ENCODE assay signal across 24 mouse cellular contexts in genomic region chr10:127100414-127100813, GRCm38 (mm10). TPM values are rescaled to one million over a fixed set of nuclear protein-coding genes. Genes with fewer than 3 reads are reported as not detected.
A peak's percentile ranks its signal among the peaks of the same experiment; 100 is the strongest.
DNase-seq lines count a peak whose midpoint lies in the region; ATAC-seq and TF ChIP-seq lines count a peak whose summit lies in the region.
"Had no signal": no experiment of that assay in that cellular context is flagged by ENCODE, and none has a peak within 500 bp of the region (broad histone marks: within the 10 kb centered on the region; RNA-seq: fewer than 3 reads in every experiment).

No protein-coding gene starts in this region.

- H3K27ac ChIP-seq in liver, adult 2 months (replicated peaks; ENCODE audit: insufficient read depth, low read depth, low read length): no peak overlapping the region
- H3K27ac ChIP-seq in liver, embryonic 16.5 days (ENCODE audit: low read length): 0 out of 2 replicates have a peak overlapping the region, but pooled peaks have one; percentile 8
- no peak overlapping the region for H3K27ac ChIP-seq in hindbrain, embryonic 12.5 days
- H3K27ac ChIP-seq: embryonic facial prominence, embryonic 15.5 days; forebrain, embryonic 15.5 days; hindbrain, embryonic 10.5 days; limb, embryonic 12.5 days had no signal

- H3K4me2 ChIP-seq in liver, embryonic 16.5 days (ENCODE audit: low read depth, low read length): no peak overlapping the region
- H3K4me2 ChIP-seq in hindbrain, embryonic 12.5 days (replicated peaks): no peak overlapping the region
- H3K4me2 ChIP-seq: embryonic facial prominence, embryonic 15.5 days; forebrain, embryonic 15.5 days; heart, embryonic 12.5 days; limb, embryonic 12.5 days; lung, embryonic 14.5 days; midbrain, embryonic 11.5 days had no signal

- TF ChIP-seq POLR2A in liver, adult 2 months (IDR thresholded peaks at IDR 0.05; ENCODE audit: extremely low read depth, insufficient read depth, low read length): no peak

- H3K4me3 ChIP-seq in liver, adult 2 months (ENCODE audit: insufficient read depth, low read depth, low read length): no peak overlapping the region
- no peak overlapping the region for H3K4me3 ChIP-seq in liver, embryonic 16.5 days (ENCODE audit: low read depth, low read length)
- no peak overlapping the region for H3K4me3 ChIP-seq in hindbrain, embryonic 12.5 days
- H3K4me3 ChIP-seq: embryonic facial prominence, embryonic 15.5 days; forebrain, embryonic 15.5 days; heart, embryonic 12.5 days; hindbrain, embryonic 10.5 days; limb, embryonic 12.5 days had no signal

- ATAC-seq in liver, embryonic 16.5 days (ENCODE audit: low read depth): peak; percentile 68
- peak; percentile 4; the same call in 1 of the 2 replicates for ATAC-seq in monocyte, adult 5-6 weeks (replicated peaks; ENCODE audit: insufficient number of reproducible peaks, low FRiP score, low TSS enrichment, poor library complexity, severe bottlenecking)
- no peak for ATAC-seq in hindbrain, embryonic 12.5 days (ENCODE audit: low FRiP score)
- ATAC-seq in erythroblast, adult 5-6 weeks (replicated peaks; ENCODE audit: low FRiP score, poor library complexity, severe bottlenecking): no peak
- ATAC-seq: forebrain, embryonic 15.5 days had no signal

- DNase-seq in heart, adult 11 months: peak; percentile 80
- DNase-seq in heart, adult 9 months (ENCODE audit: low spot score in 2 of 2): no peak
- peak; percentile 68 for DNase-seq in liver, adult 2 months (ENCODE audit: extremely low read depth, low read depth, low spot score)
- no peak for DNase-seq in T-cell, adult 2 months (ENCODE audit: low spot score)
- DNase-seq: adrenal gland, adult 2 months; cerebellum, adult 18-20 months; cerebellum, postnatal 36 days; gastrocnemius, postnatal 10 days; heart, postnatal 10 days; kidney, adult 2 months; kidney, postnatal 10 days; lung, embryonic 14.5 days; lung, postnatal 36 days had no signal

- no peak for TF ChIP-seq CTCF in liver, adult 2 months (IDR thresholded peaks at IDR 0.05; ENCODE audit: low read depth, low read length)

- H3K27me3 ChIP-seq in liver, adult 2 months (ENCODE audit: control insufficient read depth, insufficient read depth, low read length): no peaks in the 10 kb centered on the region
- H3K27me3 ChIP-seq in liver, embryonic 16.5 days (ENCODE audit: control insufficient read depth, insufficient read depth, low read depth, low read length): no peaks in the 10 kb centered on the region
- no peaks in the 10 kb centered on the region for H3K27me3 ChIP-seq in hindbrain, embryonic 12.5 days
- H3K27me3 ChIP-seq: embryonic facial prominence, embryonic 15.5 days; forebrain, embryonic 15.5 days; limb, embryonic 12.5 days had no signal

- 47% methylated on average over 8 of the region's 8 CpGs for WGBS in liver, adult 2 months
- 21% methylated on average over 8 of the region's 8 CpGs for WGBS in liver, embryonic 16.5 days (ENCODE audit: insufficient replicate concordance)
- WGBS in hindbrain, embryonic 12.5 days: 90% methylated on average over 8 of the region's 8 CpGs

- no peaks in the 10 kb centered on the region for H3K9me3 ChIP-seq in liver, embryonic 16.5 days (replicated peaks; ENCODE audit: control insufficient read depth, low read length)
- no peaks in the 10 kb centered on the region for H3K9me3 ChIP-seq in hindbrain, embryonic 12.5 days (replicated peaks)
- H3K9me3 ChIP-seq: embryonic facial prominence, embryonic 15.5 days; forebrain, embryonic 15.5 days; heart, embryonic 12.5 days; hindbrain, embryonic 10.5 days; limb, embryonic 12.5 days had no signal

- no peaks in the 10 kb centered on the region for H3K79me2 ChIP-seq in liver, adult 2 months (ENCODE audit: control insufficient read depth, insufficient read depth, low read length)

- peaks cover 3% of the 10 kb centered on the region; the same call in 1 of the 2 replicates for H3K36me3 ChIP-seq in liver, adult 2 months (ENCODE audit: control insufficient read depth, insufficient read depth, low read length)
- peaks cover 17% of the 10 kb centered on the region for H3K36me3 ChIP-seq in liver, embryonic 16.5 days (ENCODE audit: control insufficient read depth, insufficient read depth)
- peaks cover 57% of the 10 kb centered on the region for H3K36me3 ChIP-seq in hindbrain, embryonic 12.5 days

- no peak overlapping the region for H3K9ac ChIP-seq in liver, adult 2 months (ENCODE audit: low read depth, low read length)
- H3K9ac ChIP-seq in liver, embryonic 16.5 days (ENCODE audit: low read depth, low read length): no peak overlapping the region
- no peak overlapping the region for H3K9ac ChIP-seq in hindbrain, embryonic 12.5 days
- H3K9ac ChIP-seq: embryonic facial prominence, embryonic 15.5 days; forebrain, embryonic 15.5 days; heart, embryonic 12.5 days; lung, embryonic 14.5 days had no signal

- H3K4me1 ChIP-seq in liver, adult 2 months (ENCODE audit: control insufficient read depth, insufficient read depth, low read length): peaks cover 3% of the 10 kb centered on the region; the same call in 1 of the 2 replicates
- H3K4me1 ChIP-seq in liver, embryonic 16.5 days (ENCODE audit: control insufficient read depth, low read depth, low read length): peaks cover 20% of the 10 kb centered on the region
- H3K4me1 ChIP-seq in hindbrain, embryonic 12.5 days: no peaks in the 10 kb centered on the region
- H3K4me1 ChIP-seq: embryonic facial prominence, embryonic 15.5 days; forebrain, embryonic 15.5 days; heart, embryonic 12.5 days; hindbrain, embryonic 10.5 days; limb, embryonic 12.5 days had no signal

RNA-seq across cellular contexts. Expression of gene Os9, which starts 20.5 kb away (rescaled TPM):
- 130 TPM in 2 replicates for total RNA-seq in liver, adult 2 months (2014; rRNA removed)
- polyA plus RNA-seq in liver, adult 2 months (2012; rRNA removed): 128 and 130 TPM in 2 replicates
- polyA plus RNA-seq in liver, embryonic 16.5 days (2015; fragmentation: Nextera tagmentation; extraction: Ambion mirVana): 58.9 and 65.6 TPM in 2 replicates
- total RNA-seq in monocyte, adult 5-6 weeks (2017): 253 to 285 TPM (median 262 TPM) in 3 replicates
- 118 TPM in 2 replicates for polyA plus RNA-seq in hindbrain, embryonic 12.5 days (2016; fragmentation: Nextera tagmentation; extraction: Ambion mirVana)
- total RNA-seq in erythroblast, adult 5-6 weeks (2015; ENCODE audit: low replicate concordance): 15.0 and 17.1 TPM in 2 replicates
- total RNA-seq in erythroblast, adult 5-6 weeks (2017; ENCODE audit: low replicate concordance): 59.5 and 60.7 TPM in 2 replicates

RNA-seq across cellular contexts. Expression of gene Agap2, which starts 25.3 kb away (rescaled TPM):
- 0.28 and 0.81 TPM in 2 replicates for total RNA-seq in liver, adult 2 months (2014; rRNA removed)
- 0.44 and 0.55 TPM in 2 replicates for polyA plus RNA-seq in liver, adult 2 months (2012; rRNA removed)
- 0.71 and 1.2 TPM in 2 replicates for polyA plus RNA-seq in liver, embryonic 16.5 days (2015; fragmentation: Nextera tagmentation; extraction: Ambion mirVana)
- 31.1 to 112 TPM (median 48.9 TPM) in 3 replicates for total RNA-seq in monocyte, adult 5-6 weeks (2017)
- polyA plus RNA-seq in hindbrain, embryonic 12.5 days (2016; fragmentation: Nextera tagmentation; extraction: Ambion mirVana): 1.7 and 2.0 TPM in 2 replicates
- 1.9 and 6.5 TPM in 2 replicates for total RNA-seq in erythroblast, adult 5-6 weeks (2015; ENCODE audit: low replicate concordance)
- 2.0 and 4.0 TPM in 2 replicates for total RNA-seq in erythroblast, adult 5-6 weeks (2017; ENCODE audit: low replicate concordance)
- polyA plus RNA-seq: limb, embryonic 12.5 days had no signal

RNA-seq across cellular contexts. Expression of gene Tspan31, which starts 30.4 kb away (rescaled TPM):
- 269 and 278 TPM in 2 replicates for total RNA-seq in liver, adult 2 months (2014; rRNA removed)
- polyA plus RNA-seq in liver, adult 2 months (2012; rRNA removed): 268 and 298 TPM in 2 replicates
- 87.4 and 96.7 TPM in 2 replicates for polyA plus RNA-seq in liver, embryonic 16.5 days (2015; fragmentation: Nextera tagmentation; extraction: Ambion mirVana)
- 38.1 to 49.9 TPM (median 47.0 TPM) in 3 replicates for total RNA-seq in monocyte, adult 5-6 weeks (2017)
- 141 and 148 TPM in 2 replicates for polyA plus RNA-seq in hindbrain, embryonic 12.5 days (2016; fragmentation: Nextera tagmentation; extraction: Ambion mirVana)
- 25.3 and 30.4 TPM in 2 replicates for total RNA-seq in erythroblast, adult 5-6 weeks (2015; ENCODE audit: low replicate concordance)
- total RNA-seq in erythroblast, adult 5-6 weeks (2017; ENCODE audit: low replicate concordance): 8.6 and 19.0 TPM in 2 replicates

RNA-seq across cellular contexts. Expression of gene Cdk4, which starts 37.1 kb away (rescaled TPM):
- total RNA-seq in liver, adult 2 months (2014; rRNA removed): 37.9 and 41.3 TPM in 2 replicates
- 54.3 and 58.7 TPM in 2 replicates for polyA plus RNA-seq in liver, adult 2 months (2012; rRNA removed)
- 293 and 317 TPM in 2 replicates for polyA plus RNA-seq in liver, embryonic 16.5 days (2015; fragmentation: Nextera tagmentation; extraction: Ambion mirVana)
- 23.3 to 49.4 TPM (median 23.9 TPM) in 3 replicates for total RNA-seq in monocyte, adult 5-6 weeks (2017)
- 1,725 and 1,814 TPM in 2 replicates for polyA plus RNA-seq in hindbrain, embryonic 12.5 days (2016; fragmentation: Nextera tagmentation; extraction: Ambion mirVana)
- 83.0 and 90.1 TPM in 2 replicates for total RNA-seq in erythroblast, adult 5-6 weeks (2015; ENCODE audit: low replicate concordance)
- 43.8 and 71.5 TPM in 2 replicates for total RNA-seq in erythroblast, adult 5-6 weeks (2017; ENCODE audit: low replicate concordance)

RNA-seq across cellular contexts. Expression of gene March9, which starts 40.4 kb away (rescaled TPM):
- total RNA-seq in liver, adult 2 months (2014; rRNA removed): 0.09 and 0.34 TPM in 2 replicates
- 0.44 and 0.52 TPM in 2 replicates for polyA plus RNA-seq in liver, adult 2 months (2012; rRNA removed)
- not detected in 2 replicates for polyA plus RNA-seq in liver, embryonic 16.5 days (2015; fragmentation: Nextera tagmentation; extraction: Ambion mirVana)
- 1.6 TPM in 1 of 3 replicates, not detected in the others for total RNA-seq in monocyte, adult 5-6 weeks (2017)
- 5.4 and 6.1 TPM in 2 replicates for polyA plus RNA-seq in hindbrain, embryonic 12.5 days (2016; fragmentation: Nextera tagmentation; extraction: Ambion mirVana)
- total RNA-seq in erythroblast, adult 5-6 weeks (2015; ENCODE audit: low replicate concordance): not detected in 2 replicates
- not detected in 2 replicates for total RNA-seq in erythroblast, adult 5-6 weeks (2017; ENCODE audit: low replicate concordance)
- total RNA-seq: granulocyte monocyte progenitor cell, adult 5-6 weeks had no signal

Comparison
In these comparisons a context has a peak if more than half of its experiments do, and no peak if none do; other contexts are left out.
1. DNase-seq: peak in heart, adult 11 months (single experiment) and liver, adult 2 months (single experiment); none in heart, adult 9 months (0 of 2) and T-cell, adult 2 months (single experiment).
2. ATAC-seq: peak in liver, embryonic 16.5 days (single experiment) and monocyte, adult 5-6 weeks (single experiment); none in hindbrain, embryonic 12.5 days (single experiment) and erythroblast, adult 5-6 weeks (single experiment).